ENCODE assay signal across 29 mouse cellular contexts in genomic region chr6:34797887-34798286, GRCm38 (mm10). TPM values are rescaled to one million over a fixed set of nuclear protein-coding genes. Genes with fewer than 3 reads are reported as not detected.
DNase-seq lines count a peak whose midpoint lies in the region; ATAC-seq and TF ChIP-seq lines count a peak whose summit lies in the region.
"Had no signal": no experiment of that assay in that cellular context is flagged by ENCODE, and none has a peak within 500 bp of the region (broad histone marks: within the 10 kb centered on the region; RNA-seq: fewer than 3 reads in every experiment).

No protein-coding gene starts in this region.

- H3K27ac ChIP-seq in lung, embryonic 15.5 days = peak overlapping the region; percentile 89
- H3K27ac ChIP-seq in lung, postnatal 0 days (ENCODE audit: low read length) = peak overlapping the region; percentile 6; the same call in 1 of the 2 replicates
- no peak overlapping the region for H3K27ac ChIP-seq in kidney, adult 2 months (ENCODE audit: insufficient read depth, low read depth, low read length)
- H3K27ac ChIP-seq: forebrain, embryonic 10.5 days; gastrocnemius, adult 2 months; hindbrain, embryonic 12.5 days; hindbrain, postnatal 0 days; intestine, embryonic 15.5 days; layer of hippocampus, adult 2 months; limb, embryonic 13.5 days; liver, embryonic 13.5 days; midbrain, embryonic 13.5 days; stomach, embryonic 15.5 days had no signal

- H3K4me2 ChIP-seq in lung, embryonic 15.5 days = no peak overlapping the region
- H3K4me2 ChIP-seq in lung, postnatal 0 days (replicated peaks; ENCODE audit: low read depth, low read length) = no peak overlapping the region
- H3K4me2 ChIP-seq: heart, embryonic 11.5 days; hindbrain, embryonic 12.5 days; intestine, embryonic 15.5 days; limb, embryonic 13.5 days; liver, embryonic 13.5 days; midbrain, embryonic 13.5 days; stomach, embryonic 15.5 days had no signal

- H3K4me1 ChIP-seq in lung, embryonic 15.5 days = peaks cover 9% of the 10 kb centered on the region
- no peaks in the 10 kb centered on the region for H3K4me1 ChIP-seq in lung, postnatal 0 days (ENCODE audit: insufficient read depth, low read depth, low read length)
- H3K4me1 ChIP-seq in kidney, adult 2 months (ENCODE audit: control insufficient read depth, insufficient read depth, low read length) = no peaks in the 10 kb centered on the region
- H3K4me1 ChIP-seq: forebrain, embryonic 10.5 days; hindbrain, embryonic 12.5 days; intestine, embryonic 15.5 days; limb, embryonic 13.5 days; midbrain, embryonic 13.5 days; stomach, embryonic 15.5 days had no signal

- peak; percentile 92 for ATAC-seq in lung, embryonic 15.5 days (ENCODE audit: borderline replicate concordance, extremely low read depth, low FRiP score, low TSS enrichment)
- ATAC-seq in lung, postnatal 0 days = peak; percentile 87
- no peak for ATAC-seq in activated CD4-positive, CD25-positive, alpha-beta regulatory T cell, adult 4 months
- ATAC-seq: forebrain, embryonic 16.5 days; hindbrain, postnatal 0 days; intestine, embryonic 15.5 days; midbrain, embryonic 13.5 days had no signal

- H3K36me3 ChIP-seq in lung, embryonic 15.5 days = no peaks in the 10 kb centered on the region
- H3K36me3 ChIP-seq in lung, postnatal 0 days (ENCODE audit: insufficient read depth, low read length) = no peaks in the 10 kb centered on the region
- H3K36me3 ChIP-seq in kidney, adult 2 months (ENCODE audit: control insufficient read depth, insufficient read depth, low read length) = no peaks in the 10 kb centered on the region
- H3K36me3 ChIP-seq: forebrain, embryonic 10.5 days; G1E; hindbrain, embryonic 12.5 days; intestine, embryonic 15.5 days; limb, embryonic 13.5 days; liver, embryonic 13.5 days; midbrain, embryonic 13.5 days; stomach, embryonic 15.5 days had no signal

- DNase-seq in lung, adult 18-20 months = no peak
- DNase-seq in Muller cell, postnatal 12 days (ENCODE audit: inconsistent ontology term) = peak; percentile 57
- DNase-seq in lung, postnatal 0 days (ENCODE audit: low spot score) = peak; percentile 74
- no peak for DNase-seq in kidney, adult 2 months
- DNase-seq in urinary bladder, postnatal 14 days (ENCODE audit: low spot score) = no peak
- DNase-seq: adrenal gland, adult 2 months; adrenal gland, postnatal 36 days; cerebellum, adult 18-20 months; cerebellum, postnatal 25 days; gastrocnemius, adult 2 months; gastrocnemius, postnatal 36 days; heart, adult 18-20 months; heart, postnatal 36 days; kidney, adult 8-10 months; kidney, postnatal 10 days; liver, embryonic 13.5 days had no signal

- H3K9ac ChIP-seq in lung, embryonic 15.5 days = no peak overlapping the region
- H3K9ac ChIP-seq in lung, postnatal 0 days (replicated peaks; ENCODE audit: low read depth) = no peak overlapping the region
- H3K9ac ChIP-seq: hindbrain, embryonic 12.5 days; intestine, embryonic 15.5 days; limb, embryonic 13.5 days; liver, embryonic 13.5 days; midbrain, embryonic 13.5 days; stomach, embryonic 15.5 days had no signal

- peak; percentile 88 for TF ChIP-seq EP300 in lung, postnatal 0 days (IDR thresholded peaks at IDR 0.05)

- no peak overlapping the region for H3K4me3 ChIP-seq in lung, embryonic 15.5 days
- no peak overlapping the region for H3K4me3 ChIP-seq in lung, postnatal 0 days (ENCODE audit: low read depth, low read length)
- no peak overlapping the region for H3K4me3 ChIP-seq in kidney, adult 2 months (ENCODE audit: insufficient read depth, low read depth, low read length)
- H3K4me3 ChIP-seq: forebrain, embryonic 10.5 days; gastrocnemius, adult 2 months; hindbrain, embryonic 12.5 days; intestine, embryonic 15.5 days; layer of hippocampus, adult 2 months; limb, embryonic 13.5 days; liver, embryonic 13.5 days; midbrain, embryonic 13.5 days; stomach, embryonic 15.5 days had no signal

- H3K27me3 ChIP-seq in lung, embryonic 15.5 days = no peaks in the 10 kb centered on the region
- no peaks in the 10 kb centered on the region for H3K27me3 ChIP-seq in lung, postnatal 0 days (replicated peaks; ENCODE audit: insufficient read depth, low read length)
- H3K27me3 ChIP-seq in kidney, adult 2 months (replicated peaks; ENCODE audit: control insufficient read depth, insufficient read depth, low read length) = no peaks in the 10 kb centered on the region
- H3K27me3 ChIP-seq: hindbrain, embryonic 12.5 days; intestine, embryonic 15.5 days; limb, embryonic 13.5 days; liver, embryonic 13.5 days; midbrain, embryonic 13.5 days; stomach, embryonic 15.5 days had no signal

- no peaks in the 10 kb centered on the region for H3K9me3 ChIP-seq in lung, embryonic 15.5 days
- no peaks in the 10 kb centered on the region for H3K9me3 ChIP-seq in lung, postnatal 0 days (ENCODE audit: low read length)
- H3K9me3 ChIP-seq: forebrain, embryonic 10.5 days; G1E; hindbrain, embryonic 12.5 days; intestine, embryonic 15.5 days; limb, embryonic 13.5 days; liver, embryonic 13.5 days; midbrain, embryonic 13.5 days; stomach, embryonic 15.5 days had no signal

- WGBS in lung, embryonic 15.5 days = 34% methylated on average over 3 of the region's 3 CpGs
- WGBS in lung, postnatal 0 days = 46% methylated on average over 3 of the region's 3 CpGs
- WGBS in kidney, adult 2 months = 78% methylated on average over 3 of the region's 3 CpGs

- TF ChIP-seq CTCF in lung, postnatal 0 days (IDR thresholded peaks at IDR 0.05) = no peak
- TF ChIP-seq CTCF in kidney, adult 2 months (conservative IDR thresholded peaks at IDR 0.05; ENCODE audit: insufficient read depth, insufficient read length, low read depth, low read length) = no peak

- no peak for TF ChIP-seq POLR2A in kidney, adult 2 months (IDR thresholded peaks at IDR 0.05; ENCODE audit: low read depth, low read length)

RNA-seq across cellular contexts. Expression of gene Agbl3, which starts 17.7 kb away (rescaled TPM):
- 9.2 and 11.4 TPM in 2 replicates for polyA plus RNA-seq in lung, embryonic 15.5 days (2015; fragmentation: Nextera tagmentation; extraction: Ambion mirVana)
- polyA plus RNA-seq in lung, postnatal 0 days (2015; fragmentation: Nextera tagmentation; extraction: Ambion mirVana) = 13.2 and 16.0 TPM in 2 replicates
- polyA plus RNA-seq in activated CD4-positive, CD25-positive, alpha-beta regulatory T cell, adult 4 months (2017; shearing (Covaris generic)) = under 1 TPM; 0.49 to 0.85 TPM
- polyA plus RNA-seq in kidney, adult 2 months (2012; rRNA removed) = 10.2 and 13.1 TPM in 2 replicates
- polyA plus RNA-seq: G1E had no signal

Comparison
In these comparisons a context has a peak if more than half of its experiments do, and no peak if none do; other contexts are left out.
1. DNase-seq: peak in Muller cell, postnatal 12 days (single experiment) and lung, postnatal 0 days (single experiment); none in lung, adult 18-20 months (0 of 2), kidney, adult 2 months (single experiment) and urinary bladder, postnatal 14 days (single experiment).